Mouse (Mus musculus): Measurements from ENCODE around the gene H6pd.

DNA sequence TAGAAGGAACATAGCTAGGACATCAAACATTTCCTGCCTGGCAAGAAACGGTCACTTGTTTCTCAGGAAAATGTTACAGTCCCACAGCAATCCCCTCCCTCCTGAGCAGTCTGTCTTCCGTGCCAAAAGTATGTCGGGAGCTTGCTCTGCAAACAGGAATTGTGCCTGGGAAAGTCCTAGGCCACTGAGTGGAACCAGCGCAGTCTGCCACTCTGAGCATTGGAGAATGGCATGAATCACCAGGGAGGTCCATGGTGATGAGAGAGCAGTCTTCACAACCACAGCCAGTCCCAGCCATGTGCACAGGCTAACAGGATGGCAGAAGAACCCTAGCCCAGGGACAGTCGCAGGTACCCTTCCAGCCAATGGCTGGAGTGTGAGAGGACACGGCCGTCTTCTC is 12.4 kb downstream of the H6pd start:
- TF ChIP-seq CTCF (IDR thresholded peaks at IDR 0.05; ENCODE audit: insufficient read depth, low read depth, low read length): no peak
- TF ChIP-seq POLR2A (IDR thresholded peaks at IDR 0.05; ENCODE audit: insufficient read depth, low read depth, low read length): no peak
